Mouse (Mus musculus) spleen, postnatal 14 days (tissue): ENCODE measurements at regions not wholly inside any gene's neighbourhood (a gene's known extent, or its start where the extent isn't known, plus 50 kb on each side); places are given as distances from the start of the nearest gene placed in this dataset.

Experiments used
- DNase-seq, 2 experiments: peaks; one replicate each; pipeline ENCODE4 v3.0.0; 2021 to 2022; ENCODE audit warnings: low spot score in 2 of 2

- DNase-seq = no peak
Measured at GRCm38 (mm10) chr5:75829850-75830625, 148.2 kb downstream of the Kdr start.

GRCm38 (mm10) chr5:75828332-75828731, 149.9 kb downstream of the Kdr start:
- DNase-seq = no peak

GRCm38 (mm10) chr5:75826283-75827098, 151.8 kb downstream of the Kdr start:
- no peak for DNase-seq

- DNase-seq = no peak
Measured at GRCm38 (mm10) chr5:75825576-75825975, 152.7 kb downstream of the Kdr start.

DNA sequence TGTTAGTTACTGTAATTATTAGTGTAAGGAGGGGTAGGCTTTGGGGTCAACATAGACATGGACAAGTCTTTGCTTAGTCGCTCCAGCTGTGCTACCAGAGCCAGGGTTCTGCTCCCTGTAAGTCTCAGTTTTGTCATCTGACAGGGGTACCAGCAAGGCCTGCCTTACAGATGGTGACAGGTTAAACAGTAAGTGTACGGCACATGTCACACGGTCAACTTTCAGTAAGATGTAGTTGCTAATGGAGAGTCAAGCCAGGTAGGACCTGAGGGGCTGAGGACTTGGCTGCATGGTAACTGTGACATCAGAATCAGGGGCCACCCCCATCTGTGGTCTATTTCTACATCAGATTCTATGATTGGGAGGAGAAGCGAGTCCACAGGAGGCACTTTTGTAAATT, 153.6 kb downstream of the Kdr start:
- DNase-seq = no peak

DNA sequence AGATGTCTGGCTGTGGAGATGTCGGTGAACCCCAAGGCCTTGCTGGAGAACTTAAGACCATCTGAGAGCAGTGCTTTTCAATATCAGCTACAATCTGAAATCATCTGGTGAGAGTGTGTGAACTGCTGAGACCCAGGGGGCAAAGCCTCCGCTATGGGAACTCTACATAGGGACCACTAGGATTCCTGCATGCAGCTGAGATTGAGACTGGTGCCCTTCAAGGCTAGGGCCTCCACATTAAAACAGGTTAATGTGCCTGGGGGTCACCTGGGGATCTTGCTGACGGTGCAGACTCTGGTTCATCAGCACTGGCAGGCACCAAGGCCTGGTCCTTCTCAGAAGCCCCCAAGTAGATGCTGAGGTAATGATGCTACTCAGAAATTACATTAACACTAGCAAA, 154.6 kb downstream of the Kdr start:
- no peak for DNase-seq

DNA sequence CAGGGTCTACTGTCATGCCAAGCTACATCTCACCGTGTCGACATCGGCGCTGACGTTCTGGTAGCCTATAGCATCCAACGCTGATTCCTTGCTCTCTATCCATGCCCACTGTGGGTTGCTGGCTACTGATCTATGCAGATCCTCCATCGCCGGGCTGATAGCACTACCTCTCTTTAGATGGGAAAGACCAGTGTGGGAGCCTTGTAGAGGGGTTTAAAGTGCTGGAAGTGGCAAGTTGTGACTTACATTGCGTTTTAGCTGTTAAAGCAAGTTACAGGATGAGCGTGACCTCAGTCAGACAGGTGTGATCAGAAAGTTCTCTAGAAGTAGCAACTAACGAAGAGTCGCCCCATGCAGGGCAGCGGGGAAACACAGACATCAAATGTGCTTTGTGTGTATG, 160.9 kb downstream of the Kdr start:
- DNase-seq = no peak

GRCm38 (mm10) chr5:75814393-75814984, 163.8 kb downstream of the Kdr start:
- DNase-seq = no peak

- DNase-seq = no peak
Measured at GRCm38 (mm10) chr5:75812686-75813085, 165.6 kb downstream of the Kdr start.

DNA sequence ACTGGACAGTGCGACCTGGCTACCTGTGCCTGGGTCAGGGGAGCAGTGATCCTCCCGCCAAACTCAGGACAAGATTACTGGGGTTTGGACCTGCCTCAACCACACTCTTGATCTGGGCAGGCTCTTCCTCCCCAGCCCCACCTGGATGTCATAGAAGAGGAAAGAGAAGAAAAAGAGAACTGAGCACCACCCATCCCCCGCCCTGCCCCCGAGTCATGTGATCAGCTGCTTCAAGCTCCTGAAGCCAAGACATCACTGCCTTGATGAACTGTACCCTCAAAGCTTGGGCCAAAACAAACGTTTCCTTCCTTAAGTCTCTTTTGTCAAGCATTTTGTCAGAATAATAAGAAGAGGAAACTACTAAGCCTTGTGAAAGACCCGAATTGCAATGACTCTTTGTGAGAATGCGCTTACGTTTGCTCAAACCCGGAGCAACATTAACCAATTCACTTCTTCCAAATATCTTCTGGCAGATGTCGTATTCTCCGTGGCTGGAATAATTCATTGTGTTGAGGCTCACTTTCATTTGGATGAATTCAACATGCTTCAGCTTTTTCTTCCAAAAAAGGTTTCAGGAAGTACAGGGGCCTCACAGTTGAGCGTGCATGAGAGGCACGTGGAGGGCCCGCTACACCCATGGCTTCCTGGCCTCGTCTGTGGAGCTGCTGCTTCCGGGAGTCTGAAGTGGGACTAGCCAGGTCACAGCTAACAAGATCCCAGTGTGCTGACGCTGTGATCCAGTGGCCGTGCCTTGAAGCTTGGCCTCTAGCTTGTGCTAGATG, 169.5 kb downstream of the Kdr start:
- DNase-seq = no peak

DNA sequence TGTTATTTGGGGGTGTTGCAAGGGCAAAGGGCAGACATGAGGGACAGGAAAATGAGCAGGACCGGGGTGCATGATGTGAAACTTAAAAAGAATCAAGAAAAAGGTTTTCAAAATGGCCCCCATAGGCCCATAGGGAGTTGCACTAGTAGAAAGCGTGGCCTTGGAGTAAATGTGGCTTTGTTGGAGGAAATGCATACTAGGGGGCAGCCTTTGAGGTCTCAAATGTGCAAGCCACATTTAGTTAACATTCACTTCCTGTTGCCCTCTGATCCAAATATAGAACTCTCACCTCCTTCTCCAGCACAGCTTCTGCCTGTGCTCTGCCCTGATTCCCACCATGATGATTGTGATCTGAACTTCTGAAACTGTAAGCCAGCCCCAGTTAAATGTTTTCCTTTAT, 173.2 kb downstream of the Kdr start:
- DNase-seq = no peak

DNA sequence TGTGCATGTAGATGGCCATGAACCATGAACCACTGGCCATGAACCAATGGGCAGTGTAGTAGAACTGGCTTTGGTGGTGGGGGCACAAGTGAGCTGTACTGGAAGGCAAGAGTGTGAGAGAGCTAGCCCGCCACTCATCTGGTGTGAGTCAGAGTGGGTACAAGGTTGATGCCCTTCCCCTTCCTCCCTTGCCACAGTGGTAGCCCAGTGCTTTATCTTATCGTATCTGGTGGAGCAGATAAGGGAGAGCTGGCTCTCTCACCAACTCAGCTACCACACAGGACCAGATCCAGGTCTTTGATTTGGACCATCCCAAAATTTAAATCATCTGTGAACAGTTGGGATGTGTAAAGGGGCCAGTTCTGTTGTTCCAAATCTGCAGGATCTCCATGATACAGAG, 173.9 kb downstream of the Kdr start:
- DNase-seq = no peak

- no peak for DNase-seq
Measured at GRCm38 (mm10) chr5:75803012-75803411, 175.2 kb downstream of the Kdr start.

DNA sequence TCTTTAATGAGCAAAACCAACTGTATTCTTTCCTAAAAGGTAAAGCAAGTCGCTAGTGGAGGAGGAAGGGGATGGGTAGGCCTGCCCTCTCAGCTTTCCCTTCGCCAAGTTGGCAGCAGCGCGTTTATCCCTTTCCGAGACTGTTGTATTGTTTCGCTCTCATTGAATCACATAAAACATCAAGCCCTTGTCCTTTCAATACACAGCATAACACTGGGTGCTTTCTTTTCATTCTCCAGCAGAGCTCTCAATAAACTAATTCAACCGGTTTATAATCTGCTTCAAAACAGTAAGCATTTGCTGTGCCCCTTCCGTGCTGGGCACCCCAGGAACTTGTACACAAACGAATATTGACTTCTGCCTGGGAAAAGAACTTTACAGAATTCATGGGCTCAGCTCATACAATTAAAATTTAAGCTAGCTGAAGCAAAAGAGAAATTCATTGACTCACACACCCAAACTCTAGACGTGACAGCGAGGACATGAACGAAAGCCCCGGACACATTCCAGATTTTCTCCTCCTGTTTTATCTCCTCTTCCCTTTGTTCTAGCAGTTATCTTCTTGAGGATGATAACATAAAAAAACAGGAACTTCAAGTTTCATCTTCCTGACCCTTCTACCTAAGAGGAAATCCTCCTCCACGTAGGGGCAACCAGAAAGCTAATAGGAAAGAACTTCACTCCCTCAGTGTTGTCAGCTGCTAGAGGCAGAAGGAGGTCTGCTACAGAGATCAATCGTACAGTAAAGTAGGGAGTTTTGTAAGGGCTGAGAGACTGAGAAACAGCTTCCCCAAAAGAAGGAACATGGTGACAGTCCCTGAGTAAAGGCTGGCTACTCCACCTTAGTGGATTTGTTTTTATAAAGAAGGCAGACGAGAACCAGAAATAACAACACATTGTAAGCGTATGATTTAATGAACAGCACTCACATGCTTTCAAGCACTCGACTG, 177.9 kb downstream of the Kdr start:
- no peak for DNase-seq

- DNase-seq = no peak
Measured at GRCm38 (mm10) chr5:75799627-75800026, 178.6 kb downstream of the Kdr start.

DNA sequence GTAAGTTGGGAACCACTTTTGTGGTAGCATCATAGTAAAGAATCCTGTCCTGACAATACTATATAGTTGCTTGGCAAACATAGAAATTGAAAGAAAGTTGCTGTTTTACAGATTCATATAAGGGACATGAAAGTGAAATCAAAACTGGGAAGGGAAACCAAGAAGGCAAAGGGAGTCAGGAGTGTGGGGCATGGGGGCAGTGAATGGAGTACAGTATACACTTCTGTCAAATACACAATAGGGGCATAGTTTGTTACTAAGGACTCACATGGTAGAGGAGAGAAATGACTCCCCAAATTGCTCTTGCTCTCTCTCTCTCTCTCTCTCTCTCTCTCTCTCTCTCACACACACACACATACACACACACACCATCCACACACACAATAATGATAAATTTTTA, 185.1 kb downstream of the Kdr start:
- no peak for DNase-seq

DNA sequence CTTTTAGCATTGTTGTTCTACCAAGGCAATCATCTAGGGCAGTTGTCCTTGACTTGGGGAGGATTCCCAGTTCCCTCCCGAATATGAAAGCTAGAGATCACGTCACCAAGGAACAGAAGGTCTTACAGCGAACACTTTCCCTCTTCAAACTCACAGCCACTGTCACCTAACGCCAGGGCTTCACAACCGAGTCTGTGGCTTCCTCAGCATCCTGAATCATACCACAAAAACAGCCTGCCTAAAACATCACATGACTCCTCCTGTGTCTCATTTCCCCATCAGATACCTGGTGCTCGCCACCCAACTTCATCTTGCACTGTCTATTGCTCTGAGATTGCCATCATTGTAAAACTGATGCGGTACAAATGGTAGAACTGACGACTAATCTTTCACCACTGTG, 186.5 kb downstream of the Kdr start:
- no peak for DNase-seq

- DNase-seq = no peak
Measured at GRCm38 (mm10) chr5:75788087-75788486, 190.2 kb downstream of the Kdr start.

DNA sequence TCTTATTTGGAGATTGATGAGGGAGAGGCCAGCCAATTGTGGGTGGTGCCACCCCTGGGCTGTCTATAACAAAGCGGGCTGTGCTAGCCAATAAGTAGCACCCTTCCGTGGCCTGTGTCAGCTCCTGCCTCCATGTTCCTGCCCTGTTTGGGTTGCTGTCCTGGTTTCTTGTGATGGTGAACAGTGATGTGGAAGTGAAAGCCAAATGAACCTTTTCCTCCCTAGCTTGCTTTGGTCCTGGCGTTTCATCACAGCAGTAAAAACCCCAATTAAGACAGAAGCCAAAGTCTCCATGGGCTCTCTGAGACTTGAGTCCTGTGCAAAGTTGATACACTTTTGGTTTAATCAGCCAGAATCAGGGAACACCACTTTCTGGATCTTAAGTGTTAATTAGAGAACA, 192.1 kb downstream of the Kdr start:
- no peak for DNase-seq

- no peak for DNase-seq
Measured at GRCm38 (mm10) chr5:75784998-75785593, 193.2 kb downstream of the Kdr start.
